Mouse (Mus musculus) gastrocnemius, postnatal 4 days (tissue): ENCODE data around the gene Tulp3. TPM values are rescaled to one million over a fixed set of nuclear protein-coding genes. Genes with fewer than 3 reads are reported as not detected.

ENCODE experiments used
- total RNA-seq, 2 experiments: library from RNA; stranded (reverse); gene quantifications; 2 replicates each; pipeline ENCODE4 v1.2.3; 2021

Gene Tulp3
- total RNA-seq, 2 experiments from 2014 or later, result 19.9 to 21.6 TPM

Other genes with a start within 250 kb of the Tulp3 start
- gene Tspan9, start 212.3 kb downstream of the Tulp3 start, total RNA-seq, result 100 to 1,000 TPM; 151 to 194 TPM
- gene Tead4, start 55.0 kb downstream of the Tulp3 start, total RNA-seq, result 10 to 100 TPM; 18.8 to 20.5 TPM
- gene Rhno1, start 7.1 kb upstream of the Tulp3 start, total RNA-seq, result 10 to 100 TPM; 24.0 to 24.7 TPM
- 10 to 100 TPM; 21.2 to 21.8 TPM for gene Foxm1, start 7.1 kb upstream of the Tulp3 start, total RNA-seq
- gene Tex52, start 19.6 kb upstream of the Tulp3 start, total RNA-seq, result under 1 TPM in 1 of 2 experiments, not detected in 1; 0.34 TPM
- not detected for gene Gm44596, start 19.7 kb upstream of the Tulp3 start, total RNA-seq
- gene Nrip2, start 43.4 kb upstream of the Tulp3 start, total RNA-seq, result 1 to 10 TPM; 2.6 to 3.7 TPM
- gene Itfg2, start 69.1 kb upstream of the Tulp3 start, total RNA-seq, result 10 to 100 TPM; 27.2 to 27.3 TPM
- 100 to 1,000 TPM in 1 of 2 experiments, 10 to 100 TPM in 1; 98.2 to 107 TPM for gene Fkbp4, start 82.8 kb upstream of the Tulp3 start, total RNA-seq
- gene Pzp, start 170.9 kb upstream of the Tulp3 start, total RNA-seq, result 1 to 10 TPM in 1 of 2 experiments, under 1 TPM in 1; 0.69 to 6.6 TPM
- not detected for gene A2ml1, start 225.8 kb upstream of the Tulp3 start, total RNA-seq